Mouse (Mus musculus): ENCODE measurements around the gene Maged2. TPM values are rescaled to one million over a fixed set of nuclear protein-coding genes. Genes with fewer than 3 reads are reported as not detected.
A peak's percentile ranks its signal among the peaks of the same experiment; 100 is the strongest.
"Not testable (repeated sequence)": the region's sequence is repeated elsewhere in the genome, so short reads cannot be mapped to it uniquely, and the experiment has no call there.

The Maged2 gene
- polyA plus RNA-seq (2016; fragmentation: Nextera tagmentation; extraction: Ambion mirVana), result 251 and 296 TPM in 2 replicates

DNA sequence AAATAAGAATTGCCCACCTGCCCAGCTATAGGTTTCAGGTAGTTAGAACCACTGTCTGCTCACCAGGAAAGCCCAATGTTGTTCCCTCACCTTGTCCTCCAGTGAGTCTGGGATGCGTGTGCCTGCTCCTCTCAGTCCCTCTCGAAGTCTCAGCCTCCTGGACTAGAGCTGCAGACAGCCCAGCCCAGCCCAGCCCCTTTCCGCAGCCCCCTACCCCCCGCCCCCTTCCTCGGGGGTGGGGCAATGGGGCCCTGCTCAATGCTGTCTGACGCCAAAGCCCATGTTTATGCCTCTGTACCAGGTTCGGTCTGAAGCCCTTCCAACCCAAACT, at the start of gene Maged2:
TSS of gene Maged2 (minus strand) at position 207 of the 331 bp plus-strand sequence.
- Histone ChIP-seq H3K27ac (replicated peaks) (peak within 1 kb of the TSS; percentile 82), H3K9me3 (replicated peaks) (no peaks in the 10 kb centered on the region), H3K4me1 (peaks cover 5% of the 10 kb centered on the region), H3K36me3 (peaks cover 29% of the 10 kb centered on the region), H3K4me3 (peak within 1 kb of the TSS; percentile 54), H3K27me3 (ENCODE audit: low read depth, poor library complexity, severe bottlenecking) (peaks cover 76% of the 10 kb centered on the region)
- WGBS, result 32% methylated on average over 7 of the region's 7 CpGs
- DNase-seq (ENCODE audit: low spot score), result peak; percentile 26

DNA sequence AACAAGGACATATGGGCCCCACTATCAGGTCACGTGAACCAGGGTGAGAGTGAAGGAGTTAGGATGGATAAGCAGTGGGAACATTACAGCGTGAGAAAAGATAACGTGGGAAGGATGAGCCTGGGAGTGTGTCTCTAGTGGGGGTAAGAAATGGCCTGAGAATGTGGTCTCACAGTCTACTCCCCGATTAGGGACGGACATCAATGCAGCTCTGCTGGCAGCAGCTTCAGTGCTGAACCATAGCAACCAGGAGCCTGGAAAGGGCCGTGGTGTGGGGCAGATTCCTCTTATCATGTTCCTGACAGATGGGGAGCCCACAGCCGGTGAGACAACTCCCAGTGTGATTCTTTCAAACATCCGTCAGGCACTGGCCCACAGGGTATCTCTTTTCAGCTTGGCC, 34.1 kb upstream of the Maged2 start:
- no peaks in the 10 kb centered on the region for H3K36me3 ChIP-seq
- DNase-seq (ENCODE audit: low spot score), result no peak
- no peaks in the 10 kb centered on the region for H3K4me1 ChIP-seq
- no peak overlapping the region for H3K27ac ChIP-seq (replicated peaks)
- H3K27me3 ChIP-seq (ENCODE audit: low read depth, poor library complexity, severe bottlenecking), result peaks cover 64% of the 10 kb centered on the region
- no peak overlapping the region for H3K4me3 ChIP-seq
- WGBS, result 85% methylated on average over 8 of the region's 8 CpGs
- H3K9me3 ChIP-seq (replicated peaks), result no peaks in the 10 kb centered on the region

DNA sequence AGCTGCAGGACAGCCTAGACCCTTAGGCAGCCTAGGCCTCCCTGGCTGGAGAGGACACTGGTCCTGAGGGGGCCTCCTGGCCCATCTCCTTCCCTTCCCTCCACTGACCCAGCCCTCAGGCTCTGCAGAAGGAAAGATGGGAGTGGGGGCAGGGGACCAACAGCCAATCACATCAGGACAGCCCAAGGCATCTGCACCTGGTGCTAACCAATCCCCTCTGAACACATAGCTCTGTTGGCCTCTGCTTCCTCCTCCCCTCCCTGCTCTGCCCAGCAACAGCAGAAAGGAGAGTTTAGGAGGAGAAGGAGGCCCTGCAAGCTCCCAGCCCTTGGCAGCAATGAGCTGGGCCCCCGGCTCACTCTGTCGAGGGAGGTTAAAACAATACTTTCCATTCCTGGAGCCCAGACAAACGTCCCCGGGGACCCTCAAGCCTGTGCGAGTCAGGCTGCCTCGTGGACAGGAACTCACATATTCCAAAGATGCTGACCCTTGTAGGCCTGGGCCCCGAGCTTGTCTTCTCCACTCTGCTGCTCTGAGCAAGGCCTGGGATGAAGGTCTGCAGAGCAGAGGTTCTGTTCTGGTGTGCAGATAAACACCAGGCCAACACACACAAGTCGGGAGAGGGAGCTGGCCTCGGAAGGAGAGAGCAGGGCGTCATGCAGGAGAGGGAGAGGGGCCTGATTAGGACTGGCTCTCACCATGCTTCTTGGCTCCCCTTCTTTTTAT, 31.5 kb upstream of the Maged2 start:
- not testable (repeated sequence) for H3K27ac ChIP-seq (replicated peaks)
- whole genome bisulfite sequencing, result 95% methylated on average over 4 of the region's 10 CpGs

DNA sequence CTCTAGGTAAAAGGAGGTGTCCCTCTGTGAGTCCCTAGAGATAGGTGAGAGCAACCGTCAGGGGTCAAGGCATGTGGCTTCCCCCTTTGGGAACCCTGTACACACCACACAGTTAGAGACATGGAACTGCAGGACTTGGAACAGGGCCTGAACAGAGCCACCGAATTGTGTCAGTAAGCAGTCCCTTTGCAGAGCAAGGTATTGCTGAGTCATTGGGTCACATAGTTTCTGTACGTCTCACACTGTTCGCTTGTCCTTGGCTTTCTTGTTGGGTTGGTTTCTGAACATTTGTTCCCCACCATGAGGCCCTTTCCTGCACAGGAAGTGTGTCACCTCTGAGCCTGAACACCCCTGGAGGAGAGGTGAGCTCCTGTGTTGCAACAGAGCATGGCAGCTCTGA, 29.1 kb upstream of the Maged2 start:
- not testable (repeated sequence) for H3K4me1 ChIP-seq; H3K4me3 ChIP-seq; DNase-seq (ENCODE audit: low spot score); H3K9me3 ChIP-seq (replicated peaks); H3K27ac ChIP-seq (replicated peaks); H3K36me3 ChIP-seq
- H3K27me3 ChIP-seq (ENCODE audit: low read depth, poor library complexity, severe bottlenecking), result peaks cover 44% of the 10 kb centered on the region
- 75% methylated on average over 2 of the region's 4 CpGs for WGBS

More for the DNA sequence above, 31.5 kb upstream of the Maged2 start:
- not testable (repeated sequence) for H3K36me3 ChIP-seq; H3K4me1 ChIP-seq; DNase-seq (ENCODE audit: low spot score); H3K9me3 ChIP-seq (replicated peaks); H3K4me3 ChIP-seq
- H3K27me3 ChIP-seq (ENCODE audit: low read depth, poor library complexity, severe bottlenecking), result peaks cover 52% of the 10 kb centered on the region

GRCm38 (mm10) chrX:150830297-150830696, 16.2 kb upstream of the Maged2 start:
- WGBS, result 88% methylated on average over 4 of the region's 4 CpGs
- H3K4me1 ChIP-seq, result no peaks in the 10 kb centered on the region
- no peak for DNase-seq (ENCODE audit: low spot score)
- no peak overlapping the region for H3K27ac ChIP-seq (replicated peaks)
- peaks cover 86% of the 10 kb centered on the region for H3K27me3 ChIP-seq (ENCODE audit: low read depth, poor library complexity, severe bottlenecking)
- no peaks in the 10 kb centered on the region for H3K36me3 ChIP-seq
- H3K9me3 ChIP-seq (replicated peaks), result no peaks in the 10 kb centered on the region
- no peak overlapping the region for H3K4me3 ChIP-seq

- peaks cover 54% of the 10 kb centered on the region for H3K27me3 ChIP-seq (ENCODE audit: low read depth, poor library complexity, severe bottlenecking)
- no peaks in the 10 kb centered on the region for H3K36me3 ChIP-seq
- no peak overlapping the region for H3K27ac ChIP-seq (replicated peaks)
- H3K4me3 ChIP-seq, result no peak overlapping the region
- peaks cover 3% of the 10 kb centered on the region for H3K4me1 ChIP-seq
- DNase-seq (ENCODE audit: low spot score), result no peak
- H3K9me3 ChIP-seq (replicated peaks), result no peaks in the 10 kb centered on the region
Observed at GRCm38 (mm10) chrX:150817278-150817677, 3.1 kb upstream of the Maged2 start.

DNA sequence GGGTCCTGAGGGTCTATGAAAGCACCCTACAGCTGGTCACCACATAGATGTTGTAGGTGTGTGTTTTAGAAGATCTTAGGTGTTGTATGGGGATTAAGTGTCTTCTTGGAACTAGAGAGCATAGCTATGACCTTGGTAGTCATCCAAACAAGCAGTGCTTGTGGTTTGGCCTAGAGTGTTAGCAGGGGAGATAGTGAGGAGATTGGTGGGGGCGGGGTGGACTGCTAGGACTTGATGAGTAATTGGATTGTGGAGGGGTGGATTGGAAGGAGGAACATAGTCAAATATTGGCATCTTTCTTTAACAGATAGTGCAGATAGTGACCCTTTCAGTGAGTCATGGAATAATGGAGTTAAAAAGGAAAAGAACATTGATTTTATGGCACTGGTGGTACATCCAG, 1.5 kb upstream of the Maged2 start:
- no peaks in the 10 kb centered on the region for H3K9me3 ChIP-seq (replicated peaks)
- peaks cover 14% of the 10 kb centered on the region for H3K36me3 ChIP-seq
- WGBS, result 83% methylated on average over 1 of the region's 1 CpGs
- DNase-seq (ENCODE audit: low spot score), result no peak
- no peak overlapping the region for H3K27ac ChIP-seq (replicated peaks)
- peaks cover 64% of the 10 kb centered on the region for H3K27me3 ChIP-seq (ENCODE audit: low read depth, poor library complexity, severe bottlenecking)
- peaks cover 5% of the 10 kb centered on the region for H3K4me1 ChIP-seq
- H3K4me3 ChIP-seq, result no peak overlapping the region

GRCm38 (mm10) chrX:150813464-150814138, 544 bp downstream of the Maged2 start:
- peaks cover 79% of the 10 kb centered on the region for H3K27me3 ChIP-seq (ENCODE audit: low read depth, poor library complexity, severe bottlenecking)
- 26% methylated on average over 14 of the region's 16 CpGs for WGBS
- peaks cover 5% of the 10 kb centered on the region for H3K4me1 ChIP-seq
- peak overlapping the region; percentile 82 for H3K27ac ChIP-seq (replicated peaks)
- DNase-seq (ENCODE audit: low spot score), result peak; percentile 37
- H3K4me3 ChIP-seq, result peak overlapping the region; percentile 54
- no peaks in the 10 kb centered on the region for H3K9me3 ChIP-seq (replicated peaks)
- H3K36me3 ChIP-seq, result peaks cover 34% of the 10 kb centered on the region

DNA sequence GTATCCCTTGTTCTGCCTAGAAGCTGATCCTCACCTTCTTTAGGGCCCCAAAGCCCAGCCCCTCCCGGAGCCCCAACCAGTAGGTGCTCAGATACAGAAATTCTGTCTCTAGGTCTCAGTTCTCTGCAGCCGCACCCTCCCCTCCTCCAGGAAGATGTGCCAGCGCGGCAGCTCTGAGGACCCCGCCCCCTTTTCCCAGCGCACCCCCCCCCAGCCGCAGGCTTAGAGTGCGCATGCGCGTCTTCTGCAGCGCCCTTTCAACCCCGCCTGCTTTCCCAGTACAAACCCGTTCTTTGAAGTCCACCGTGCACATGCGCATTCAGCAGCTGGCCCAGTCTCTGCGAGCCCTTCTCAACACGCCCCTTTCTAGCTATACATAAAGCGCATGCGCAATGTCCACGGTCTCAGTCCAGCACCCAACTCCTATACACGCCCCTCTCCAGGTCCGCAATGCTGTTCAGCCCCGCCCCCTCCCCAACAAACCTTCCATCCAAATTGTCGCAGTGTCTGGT, 1.3 kb downstream of the Maged2 start:
- Histone ChIP-seq H3K36me3 (peaks cover 42% of the 10 kb centered on the region), H3K4me1 (peaks cover 5% of the 10 kb centered on the region), H3K9me3 (replicated peaks) (no peaks in the 10 kb centered on the region), H3K27me3 (ENCODE audit: low read depth, poor library complexity, severe bottlenecking) (peaks cover 82% of the 10 kb centered on the region), H3K27ac (replicated peaks) (peak overlapping the region; percentile 82), H3K4me3 (peak overlapping the region; percentile 54)
- WGBS, result 18% methylated on average over 22 of the region's 24 CpGs
- DNase-seq (ENCODE audit: low spot score), result peak; percentile 91

- not testable (repeated sequence) for H3K4me3 ChIP-seq; H3K27ac ChIP-seq (replicated peaks); H3K36me3 ChIP-seq; H3K4me1 ChIP-seq; DNase-seq (ENCODE audit: low spot score); H3K9me3 ChIP-seq (replicated peaks)
- WGBS, result 80% methylated on average over 2 of the region's 4 CpGs
- peaks cover 53% of the 10 kb centered on the region for H3K27me3 ChIP-seq (ENCODE audit: low read depth, poor library complexity, severe bottlenecking)
Observed at GRCm38 (mm10) chrX:150800987-150801386, 13.2 kb downstream of the Maged2 start.

DNA sequence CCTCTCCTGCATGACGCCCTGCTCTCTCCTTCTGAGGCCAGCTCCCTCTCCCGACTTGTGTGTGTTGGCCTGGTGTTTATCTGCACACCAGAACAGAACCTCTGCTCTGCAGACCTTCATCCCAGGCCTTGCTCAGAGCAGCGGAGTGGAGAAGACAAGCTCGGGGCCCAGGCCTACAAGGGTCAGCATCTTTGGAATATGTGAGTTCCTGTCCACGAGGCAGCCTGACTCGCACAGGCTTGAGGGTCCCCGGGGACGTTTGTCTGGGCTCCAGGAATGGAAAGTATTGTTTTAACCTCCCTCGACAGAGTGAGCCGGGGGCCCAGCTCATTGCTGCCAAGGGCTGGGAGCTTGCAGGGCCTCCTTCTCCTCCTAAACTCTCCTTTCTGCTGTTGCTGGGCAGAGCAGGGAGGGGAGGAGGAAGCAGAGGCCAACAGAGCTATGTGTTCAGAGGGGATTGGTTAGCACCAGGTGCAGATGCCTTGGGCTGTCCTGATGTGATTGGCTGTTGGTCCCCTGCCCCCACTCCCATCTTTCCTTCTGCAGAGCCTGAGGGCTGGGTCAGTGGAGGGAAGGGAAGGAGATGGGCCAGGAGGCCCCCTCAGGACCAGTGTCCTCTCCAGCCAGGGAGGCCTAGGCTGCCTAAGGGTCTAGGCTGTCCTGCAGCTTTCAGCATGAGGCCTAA, 15.5 kb downstream of the Maged2 start:
- not testable (repeated sequence) for H3K4me3 ChIP-seq; H3K27ac ChIP-seq (replicated peaks); H3K4me1 ChIP-seq; H3K9me3 ChIP-seq (replicated peaks); H3K36me3 ChIP-seq; DNase-seq (ENCODE audit: low spot score)
- 83% methylated on average over 4 of the region's 10 CpGs for WGBS
- H3K27me3 ChIP-seq (ENCODE audit: low read depth, poor library complexity, severe bottlenecking), result peaks cover 38% of the 10 kb centered on the region
